Comparison of ENCODE assay signal across 8 mouse cellular contexts in genomic region chr17:85023247-85024167, GRCm38 (mm10). TPM values are rescaled to one million over a fixed set of nuclear protein-coding genes. Genes with fewer than 3 reads are reported as not detected.
DNase-seq lines count a peak whose midpoint lies in the region; ATAC-seq and TF ChIP-seq lines count a peak whose summit lies in the region.

No protein-coding gene starts in this region.

- no peak overlapping the region for H3K4me2 ChIP-seq in liver, embryonic 12.5 days
- peak overlapping the region; percentile 31 for H3K4me2 ChIP-seq in intestine, embryonic 16.5 days (ENCODE audit: low read depth, low read length)
- H3K4me2 ChIP-seq in limb, embryonic 14.5 days (replicated peaks; ENCODE audit: low read depth, low read length, severe bottlenecking): no peak overlapping the region

- no peak overlapping the region for H3K4me3 ChIP-seq in liver, embryonic 12.5 days
- no peak overlapping the region for H3K4me3 ChIP-seq in intestine, embryonic 16.5 days (ENCODE audit: low read length)
- H3K4me3 ChIP-seq in limb, embryonic 14.5 days (replicated peaks; ENCODE audit: low read length): no peak overlapping the region

- no peak for ATAC-seq in liver, embryonic 12.5 days
- no peak for ATAC-seq in intestine, embryonic 16.5 days
- ATAC-seq in limb, embryonic 14.5 days (ENCODE audit: low FRiP score, low read depth): peak; percentile 12; the same call in 1 of the 2 replicates

- peaks cover 1% of the 10 kb centered on the region for H3K4me1 ChIP-seq in liver, embryonic 12.5 days
- H3K4me1 ChIP-seq in intestine, embryonic 16.5 days (ENCODE audit: control insufficient read depth, insufficient read depth, low read length): 0 out of 2 replicates have a peak, but pooled peaks cover 5% of the 10 kb centered on the region
- no peaks in the 10 kb centered on the region for H3K4me1 ChIP-seq in limb, embryonic 14.5 days (ENCODE audit: control insufficient read depth, insufficient read depth, low read length)

- H3K9me3 ChIP-seq in liver, embryonic 12.5 days (replicated peaks): no peaks in the 10 kb centered on the region
- H3K9me3 ChIP-seq in intestine, embryonic 16.5 days (ENCODE audit: control insufficient read depth, low read length): no peaks in the 10 kb centered on the region
- H3K9me3 ChIP-seq in limb, embryonic 14.5 days (ENCODE audit: control insufficient read depth, low read length): no peaks in the 10 kb centered on the region

- TF ChIP-seq POLR2A in limb, embryonic 14.5 days (IDR thresholded peaks at IDR 0.05; ENCODE audit: borderline replicate concordance, extremely low read depth, insufficient read depth, insufficient read length): no peak

- no peaks in the 10 kb centered on the region for H3K27me3 ChIP-seq in liver, embryonic 12.5 days (replicated peaks)
- no peaks in the 10 kb centered on the region for H3K27me3 ChIP-seq in intestine, embryonic 16.5 days (replicated peaks; ENCODE audit: control insufficient read depth, insufficient read depth, low read length)
- no peaks in the 10 kb centered on the region for H3K27me3 ChIP-seq in limb, embryonic 14.5 days (ENCODE audit: control insufficient read depth, insufficient read depth, low read length)

- no peak overlapping the region for H3K9ac ChIP-seq in liver, embryonic 12.5 days
- no peak overlapping the region for H3K9ac ChIP-seq in intestine, embryonic 16.5 days (ENCODE audit: low read depth, low read length)
- H3K9ac ChIP-seq in limb, embryonic 14.5 days (ENCODE audit: low read depth, low read length, severe bottlenecking): no peak overlapping the region

- H3K36me3 ChIP-seq in liver, embryonic 12.5 days: peaks cover 19% of the 10 kb centered on the region
- H3K36me3 ChIP-seq in intestine, embryonic 16.5 days (ENCODE audit: control insufficient read depth, insufficient read depth, low read length): no peaks in the 10 kb centered on the region
- no peaks in the 10 kb centered on the region for H3K36me3 ChIP-seq in limb, embryonic 14.5 days (ENCODE audit: control insufficient read depth, insufficient read depth, low read length)

- DNase-seq in liver: peak; percentile 32
- peak; percentile 52 for DNase-seq in c-Kit-positive CD71-positive TER-119-positive erythroid progenitor cells, embryonic 14.5 days (ENCODE audit: low spot score)
- DNase-seq in gastrocnemius, postnatal 10 days: peak; percentile 20
- peak; percentile 79 for DNase-seq in limb, embryonic 14.5 days (ENCODE audit: low spot score)
- DNase-seq in naive thymus-derived CD4-positive, alpha-beta T cell, adult 2 months (ENCODE audit: low read depth): peak; percentile 96
- peak; percentile 83 for DNase-seq in thymus, postnatal 14 days

- no peak overlapping the region for H3K27ac ChIP-seq in liver, embryonic 12.5 days
- H3K27ac ChIP-seq in intestine, embryonic 16.5 days (ENCODE audit: low read length): peak overlapping the region; percentile 50
- H3K27ac ChIP-seq in limb, embryonic 14.5 days (replicated peaks; ENCODE audit: low read depth, low read length): no peak overlapping the region

- WGBS in liver, embryonic 12.5 days (ENCODE audit: insufficient replicate concordance): 60% methylated on average over 22 of the region's 22 CpGs
- WGBS in intestine, embryonic 16.5 days: 45% methylated on average over 22 of the region's 22 CpGs
- WGBS in limb, embryonic 14.5 days: 66% methylated on average over 22 of the region's 22 CpGs

RNA-seq across cellular contexts. Expression of gene Slc3a1, which starts 4.7 kb away (rescaled TPM):
- polyA plus RNA-seq in liver, embryonic 12.5 days (2016; fragmentation: Nextera tagmentation; extraction: Ambion mirVana): 0.32 and 0.41 TPM in 2 replicates
- under 1 TPM; 0.14 to 0.18 TPM for total RNA-seq in gastrocnemius, postnatal 10 days (2021)
- 72.2 and 109 TPM in 2 replicates for polyA plus RNA-seq in intestine, embryonic 16.5 days (2015; fragmentation: Nextera tagmentation; extraction: Ambion mirVana)
- 0.72 and 0.84 TPM in 2 replicates for polyA plus RNA-seq in limb, embryonic 14.5 days (2012; rRNA removed)
- 0.23 and 0.46 TPM in 2 replicates for polyA plus RNA-seq in limb, embryonic 14.5 days (2014; fragmentation: Nextera tagmentation; extraction: Ambion mirVana)

Comparison
In these comparisons a context has a peak if more than half of its experiments do, and no peak if none do; other contexts are left out.
1. DNase-seq: peak in every context shown above with its lines; median percentile 96 in naive thymus-derived CD4-positive, alpha-beta T cell, adult 2 months; 83 in thymus, postnatal 14 days; 79 in limb, embryonic 14.5 days; 52 in c-Kit-positive CD71-positive TER-119-positive erythroid progenitor cells, embryonic 14.5 days; 32 in liver; 20 in gastrocnemius, postnatal 10 days.
2. RNA of gene Slc3a1, which starts 4.7 kb away (polyA plus RNA-seq): 72.2 to 109 TPM in intestine, embryonic 16.5 days; 0.23 to 0.84 TPM in limb, embryonic 14.5 days and 0.32 to 0.41 TPM in liver, embryonic 12.5 days; every median in the first group is over 10 times any median in the second.